Mouse (Mus musculus): Measurements from ENCODE around the gene Ly6g6c. TPM values are rescaled to one million over a fixed set of nuclear protein-coding genes. Genes with fewer than 3 reads are reported as not detected.

The Ly6g6c gene
- total RNA-seq, 2 experiments from 2014 or later = not detected

DNA sequence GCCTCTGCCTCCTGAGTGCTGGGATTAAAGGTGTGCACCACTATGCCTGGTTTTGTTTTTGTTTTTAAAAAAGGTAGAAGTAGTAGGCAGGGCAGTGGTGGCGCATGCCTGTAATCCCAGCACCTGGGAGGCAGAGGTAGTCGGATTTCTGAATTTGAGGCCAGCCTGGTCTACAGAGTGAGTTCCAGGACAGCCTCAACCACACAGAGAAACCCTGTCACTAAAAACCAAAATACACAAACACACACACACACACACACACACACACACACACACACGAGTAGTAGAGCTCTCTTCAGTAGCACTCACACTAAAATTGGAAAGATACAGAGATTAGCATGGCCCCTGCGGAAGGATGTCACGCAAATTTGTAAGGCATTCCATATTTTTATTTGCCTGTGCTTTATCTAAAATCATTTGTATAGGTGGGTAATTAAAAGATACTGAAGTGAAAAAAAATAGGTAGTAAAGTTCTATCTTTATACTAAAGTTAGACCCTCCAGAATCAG lies 16.2 kb upstream of the Ly6g6c start:
- DNase-seq (ENCODE audit: extremely low spot score in 1 of 2, low spot score in 2 of 2) = no peak
- intact Hi-C loops (cut with DNase I) = no loop called here

DNA sequence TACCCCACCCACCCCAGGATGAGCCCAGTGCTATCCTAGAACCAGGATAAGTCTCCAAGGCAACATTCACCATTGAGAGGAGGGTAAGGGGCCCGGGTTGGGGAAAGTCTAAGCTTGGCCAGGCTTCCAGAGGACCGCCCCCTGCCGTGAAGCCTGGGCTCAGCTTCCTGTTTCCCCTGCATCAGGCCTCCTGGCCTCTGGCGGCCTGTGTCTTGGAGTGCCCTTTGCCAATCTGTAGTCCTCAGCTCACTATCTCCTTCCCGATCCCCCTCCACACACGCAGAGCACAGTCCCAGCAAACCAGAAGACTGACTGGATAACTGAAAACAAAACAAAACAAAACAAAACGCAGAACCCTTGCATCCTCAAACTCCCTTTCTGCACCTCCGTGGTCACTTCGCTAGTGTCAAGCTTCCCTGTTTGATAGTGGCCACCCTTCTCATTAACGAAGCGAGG lies 15.6 kb upstream of the Ly6g6c start, which contains the start of gene Clic1:
Clic1 (plus strand) TSS at position 406 of the 456 bp plus-strand sequence.
- peak in 1 of 2 experiments; percentile 83 for DNase-seq (ENCODE audit: extremely low spot score in 1 of 2, low spot score in 2 of 2)
- intact Hi-C loops (cut with DNase I) = no loop called here

DNA sequence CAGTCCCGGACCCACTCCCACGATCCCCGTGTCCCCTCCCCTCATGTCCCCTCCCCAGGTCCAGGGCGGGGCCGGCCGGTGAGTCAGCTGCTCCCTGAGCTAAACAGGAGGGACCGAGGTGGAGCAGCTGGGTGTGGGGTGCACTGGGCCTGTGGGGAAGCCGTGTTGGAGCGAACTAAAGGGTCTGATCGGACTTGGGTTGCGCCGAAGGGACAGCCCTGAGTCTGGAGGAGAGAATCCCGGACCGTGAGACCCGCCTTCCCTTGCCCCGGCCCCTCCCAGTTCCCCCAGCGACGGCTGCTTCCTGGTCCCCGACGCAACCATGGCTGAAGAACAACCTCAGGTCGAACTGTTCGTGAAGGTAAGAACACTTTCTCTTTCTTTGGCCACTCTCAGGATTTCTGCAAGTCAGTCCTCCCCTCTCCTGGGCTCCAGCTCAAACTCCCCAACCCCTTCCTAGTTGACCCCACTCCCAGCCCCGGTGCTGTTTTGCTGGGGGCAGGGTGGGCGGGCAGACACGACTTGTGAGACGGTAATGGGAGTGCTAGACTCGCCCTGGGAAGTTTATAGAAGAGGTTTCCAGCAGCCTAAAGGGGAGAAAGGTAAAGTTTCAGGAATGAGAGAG lies 14.9 kb upstream of the Ly6g6c start:
- intact Hi-C loops (cut with DNase I) = no loop called here
- DNase-seq (ENCODE audit: extremely low spot score in 1 of 2, low spot score in 2 of 2) = peak in 1 of 2 experiments; percentile 87

DNA sequence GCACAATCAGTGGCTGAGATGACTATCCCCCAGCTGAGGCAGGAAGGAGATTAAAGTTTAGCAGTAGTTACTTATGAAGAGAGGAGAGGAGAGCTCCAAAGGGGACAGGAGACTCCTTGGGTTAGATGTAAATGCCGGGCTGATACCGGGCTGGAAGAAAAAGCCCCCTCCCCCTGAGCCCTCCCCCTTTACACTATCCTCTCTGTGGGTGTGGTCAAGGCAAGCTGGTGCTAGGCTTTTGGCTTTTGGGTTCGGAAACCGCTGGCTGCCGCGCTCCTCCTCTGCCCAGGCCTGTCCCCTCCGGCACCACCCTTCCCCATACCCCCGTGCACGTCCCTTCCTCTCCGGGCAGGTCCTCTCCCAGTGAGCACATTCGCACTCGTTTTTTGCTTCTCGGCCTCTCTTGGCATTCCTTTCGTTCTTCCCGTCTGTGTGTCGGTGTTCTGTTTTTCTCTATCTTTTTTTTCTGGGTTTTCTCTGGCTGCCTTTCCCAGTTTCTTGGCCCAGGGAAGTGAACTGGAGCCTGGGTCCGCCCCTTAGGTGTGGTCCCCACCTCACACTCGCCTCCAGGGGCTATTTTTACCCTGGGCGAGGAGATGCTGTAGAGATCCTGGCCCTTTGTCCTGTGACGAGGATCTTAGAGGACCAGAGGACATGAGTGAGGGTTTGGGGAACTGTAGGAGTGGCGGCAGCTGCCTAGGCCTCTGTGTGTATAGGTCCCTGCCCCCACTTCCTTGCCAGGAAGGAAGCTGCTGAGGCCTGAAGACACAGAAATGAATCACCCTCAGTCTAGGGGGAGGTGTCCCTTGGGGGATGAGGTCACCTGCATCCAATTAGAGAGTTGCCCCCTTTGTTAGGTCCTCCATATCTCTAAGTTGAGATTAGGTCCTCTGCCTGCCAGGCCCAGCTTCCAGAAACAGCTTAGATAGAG lies 13.8 kb upstream of the Ly6g6c start:
- peak in 1 of 2 experiments; percentile 85 for DNase-seq (ENCODE audit: extremely low spot score in 1 of 2, low spot score in 2 of 2)
- intact Hi-C loops (cut with DNase I) = no loop called here

DNA sequence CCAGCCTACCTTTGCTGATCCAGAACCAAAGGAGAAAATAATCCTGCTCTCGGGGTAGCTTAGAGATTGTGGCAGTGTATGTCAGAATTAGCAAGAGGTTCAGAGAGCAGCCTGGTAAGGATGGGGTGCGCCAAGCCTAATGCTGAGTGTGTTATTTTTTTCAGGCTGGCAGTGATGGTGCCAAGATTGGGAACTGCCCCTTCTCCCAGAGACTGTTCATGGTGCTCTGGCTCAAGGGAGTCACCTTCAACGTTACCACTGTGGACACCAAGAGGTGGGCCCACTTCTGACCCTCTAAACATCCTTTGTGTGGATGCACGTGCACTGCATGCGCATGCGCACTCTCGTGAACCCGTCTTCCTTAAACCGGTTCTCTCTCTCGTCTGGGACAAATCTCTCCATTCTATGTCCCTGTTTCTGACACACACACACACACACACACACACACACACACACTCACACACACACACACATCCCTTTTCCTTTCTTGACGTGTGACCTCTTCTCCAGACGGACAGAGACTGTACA lies 12.9 kb upstream of the Ly6g6c start:
- intact Hi-C loops (cut with DNase I) = no loop called here
- no peak for DNase-seq (ENCODE audit: extremely low spot score in 1 of 2, low spot score in 2 of 2)

DNA sequence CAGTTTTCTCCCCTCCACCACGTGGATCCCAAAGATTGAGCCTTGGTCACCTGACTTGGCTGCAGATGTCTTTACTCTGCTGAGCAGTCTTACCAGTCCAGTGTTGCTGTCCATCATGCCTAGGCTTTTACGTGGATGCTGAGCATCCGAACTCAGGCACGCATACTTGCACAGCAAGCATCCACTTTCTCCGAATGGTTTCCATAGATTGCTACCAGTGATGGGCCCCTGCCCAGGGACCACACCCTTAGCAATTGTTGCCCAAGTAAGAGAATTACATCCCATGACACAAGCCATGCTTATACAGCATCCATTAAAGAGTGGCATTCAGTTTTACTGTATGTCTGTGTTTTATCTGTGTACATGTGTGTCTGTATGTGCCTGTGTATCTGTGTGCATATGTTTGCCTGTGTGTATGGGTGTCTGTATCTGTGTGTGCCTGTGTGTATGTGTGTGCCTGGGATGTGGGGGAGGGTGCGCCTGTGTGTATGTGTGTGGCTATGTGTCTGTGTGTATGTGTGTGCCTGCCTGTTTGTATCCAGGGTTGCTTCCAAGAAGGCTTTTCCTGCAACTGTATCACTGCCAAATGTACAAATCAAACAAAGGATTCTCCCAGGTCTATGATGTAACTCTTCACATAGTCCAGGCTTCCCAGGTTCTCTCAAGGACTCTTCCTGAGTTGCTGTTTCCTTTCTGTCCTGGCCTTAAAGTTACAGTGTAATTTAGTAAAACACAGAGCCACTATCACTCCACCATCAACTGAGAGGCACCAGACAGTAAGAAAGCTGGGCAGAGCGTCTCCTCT lies 9.3 kb upstream of the Ly6g6c start:
- intact Hi-C loops (cut with DNase I) = loop anchor here (5.0 kb wide), 1 partner anchor 34 kb away; no protein-coding TSS in a partner anchor
- DNase-seq (ENCODE audit: extremely low spot score in 1 of 2, low spot score in 2 of 2) = no peak

DNA sequence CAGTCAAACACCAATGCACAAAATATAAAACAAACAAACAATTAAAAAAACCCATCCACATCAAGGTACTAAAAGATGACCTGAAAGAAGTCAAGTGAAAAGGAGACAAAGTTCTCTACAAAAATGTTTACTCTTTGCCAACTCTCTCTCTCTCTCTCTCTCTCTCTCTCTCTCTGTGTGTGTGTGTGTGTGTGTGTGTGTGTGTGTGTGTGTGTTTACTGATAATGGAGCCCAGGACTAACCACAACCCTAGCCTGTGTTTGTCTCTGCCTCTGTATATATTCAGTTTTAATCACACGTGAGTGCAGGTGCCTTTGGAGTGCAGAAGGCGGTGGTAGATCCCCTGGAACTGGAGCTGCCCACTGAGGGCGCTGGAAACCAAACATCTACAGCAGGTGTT lies 8.1 kb upstream of the Ly6g6c start:
- no peak for DNase-seq (ENCODE audit: extremely low spot score in 1 of 2, low spot score in 2 of 2)
- intact Hi-C loops (cut with DNase I) = loop anchor here (5.0 kb wide), 1 partner anchor 35 kb away; no protein-coding TSS in a partner anchor

DNA sequence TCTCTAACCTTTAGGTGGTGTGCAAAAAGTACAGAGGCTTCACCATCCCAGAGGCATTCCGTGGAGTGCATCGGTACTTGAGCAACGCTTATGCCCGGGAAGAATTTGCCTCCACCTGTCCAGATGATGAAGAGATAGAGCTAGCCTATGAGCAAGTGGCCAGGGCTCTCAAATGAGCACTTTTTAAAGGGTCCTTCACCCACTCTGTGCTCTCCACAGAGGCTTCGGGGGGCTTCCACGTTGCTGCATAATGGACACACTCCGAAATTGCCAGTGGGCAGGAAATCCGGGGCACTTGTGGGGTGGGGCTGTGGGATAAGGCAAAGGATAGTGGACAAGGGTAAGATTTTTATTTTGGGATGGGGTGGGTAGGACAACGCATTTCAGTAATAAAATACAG lies 6.9 kb upstream of the Ly6g6c start:
- DNase-seq (ENCODE audit: extremely low spot score in 1 of 2, low spot score in 2 of 2) = no peak
- intact Hi-C loops (cut with DNase I) = loop anchor here (5.0 kb wide), 1 partner anchor 36 kb away; no protein-coding TSS in a partner anchor

DNA sequence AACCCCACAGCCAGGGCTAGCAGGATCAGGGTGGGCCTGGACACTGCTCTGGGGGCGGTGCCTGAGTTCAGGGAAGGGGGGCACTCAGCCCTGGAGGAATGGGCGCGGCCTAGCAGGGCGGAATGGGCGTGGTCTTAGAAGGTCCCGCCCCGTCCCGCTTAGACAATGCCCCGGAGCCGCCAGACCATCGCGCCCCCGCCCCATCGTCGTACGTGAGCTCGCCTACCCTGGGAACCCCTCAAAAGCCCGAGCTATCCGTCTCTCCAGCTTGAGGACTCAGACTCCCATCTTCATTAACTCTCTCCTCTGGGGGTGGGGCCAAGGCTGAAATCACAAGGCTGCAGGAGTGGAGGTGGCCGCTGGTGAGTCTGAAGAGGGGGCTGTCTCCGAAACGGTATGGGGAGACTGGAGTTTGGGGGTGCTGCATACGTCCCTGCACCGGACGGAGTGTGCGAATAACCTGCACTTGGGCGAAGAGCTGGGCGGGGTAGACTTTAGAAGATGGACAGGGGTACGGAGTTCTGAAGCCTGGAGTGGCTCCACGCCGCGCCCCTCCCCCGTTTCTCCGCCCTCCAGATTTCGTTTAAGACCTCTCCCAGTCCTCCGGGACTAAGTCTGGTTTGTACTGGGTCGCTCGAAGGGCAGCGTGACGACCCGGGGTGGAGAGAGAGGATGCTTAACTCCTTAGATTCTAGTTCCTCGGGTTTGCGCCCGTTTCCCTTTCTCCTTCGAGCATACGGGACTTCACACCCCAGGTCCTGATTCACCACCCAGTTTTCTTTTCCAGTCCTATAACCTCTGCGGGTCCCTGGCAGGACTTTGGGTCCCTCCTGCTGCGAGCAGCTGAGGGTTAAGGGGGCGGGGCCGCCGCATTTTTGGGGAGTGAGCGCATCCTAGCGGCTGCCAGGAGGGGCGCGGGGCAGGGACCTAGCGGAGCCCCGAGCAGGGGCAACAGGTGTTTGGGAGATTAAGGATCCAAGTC lies 6.0 kb upstream of the Ly6g6c start, which contains the start of gene Ddah2:
Ddah2 (plus strand) TSS at position 125 of the 982 bp plus-strand sequence.
- intact Hi-C loops (cut with DNase I) = loop anchor here (5.0 kb wide), 1 partner anchor 37 kb away; no protein-coding TSS in a partner anchor
- DNase-seq (ENCODE audit: extremely low spot score in 1 of 2, low spot score in 2 of 2) = peak; percentile 74 to 94

DNA sequence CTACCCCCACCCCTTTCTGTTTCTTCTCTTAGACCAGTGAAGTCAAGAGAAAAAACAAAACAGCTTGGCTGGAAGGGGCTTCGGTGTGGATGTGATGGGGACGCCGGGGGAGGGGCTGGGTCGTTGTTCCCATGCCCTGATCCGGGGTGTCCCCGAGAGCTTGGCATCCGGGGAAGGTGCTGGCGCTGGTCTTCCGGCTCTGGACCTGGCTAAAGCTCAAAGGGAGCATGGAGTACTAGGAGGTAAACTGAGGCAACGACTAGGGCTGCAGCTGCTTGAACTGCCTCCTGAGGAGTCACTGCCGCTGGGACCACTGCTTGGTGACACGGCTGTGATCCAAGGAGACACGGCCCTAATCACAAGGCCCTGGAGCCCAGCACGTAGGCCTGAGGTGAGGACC lies 5.1 kb upstream of the Ly6g6c start:
- intact Hi-C loops (cut with DNase I) = no loop called here
- no peak for DNase-seq (ENCODE audit: extremely low spot score in 1 of 2, low spot score in 2 of 2)

DNA sequence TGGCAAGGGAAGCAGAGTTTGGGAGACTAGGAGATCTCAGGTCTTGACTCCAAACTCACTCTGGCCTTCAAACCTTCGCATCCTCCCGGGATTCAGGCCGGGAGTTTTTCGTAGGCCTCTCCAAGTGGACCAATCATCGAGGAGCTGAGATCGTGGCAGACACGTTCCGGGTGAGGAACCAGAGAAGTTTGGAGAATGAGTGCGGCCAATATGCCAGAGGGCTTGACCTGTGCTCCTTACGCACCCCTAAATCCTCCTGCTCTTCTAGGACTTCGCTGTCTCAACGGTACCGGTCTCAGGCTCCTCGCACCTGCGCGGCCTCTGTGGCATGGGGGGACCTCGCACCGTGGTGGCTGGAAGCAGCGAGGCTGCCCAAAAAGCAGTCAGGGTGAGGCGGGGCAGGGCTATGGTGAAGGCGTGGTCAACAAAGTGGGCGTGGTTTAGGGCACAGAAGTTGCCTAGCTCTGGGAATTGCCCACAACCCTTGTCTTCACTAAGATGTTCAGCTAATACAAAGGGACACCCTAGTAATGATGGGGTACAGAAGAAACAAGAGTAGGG lies 4.4 kb upstream of the Ly6g6c start:
- intact Hi-C loops (cut with DNase I) = no loop called here
- no peak for DNase-seq (ENCODE audit: extremely low spot score in 1 of 2, low spot score in 2 of 2)

DNA sequence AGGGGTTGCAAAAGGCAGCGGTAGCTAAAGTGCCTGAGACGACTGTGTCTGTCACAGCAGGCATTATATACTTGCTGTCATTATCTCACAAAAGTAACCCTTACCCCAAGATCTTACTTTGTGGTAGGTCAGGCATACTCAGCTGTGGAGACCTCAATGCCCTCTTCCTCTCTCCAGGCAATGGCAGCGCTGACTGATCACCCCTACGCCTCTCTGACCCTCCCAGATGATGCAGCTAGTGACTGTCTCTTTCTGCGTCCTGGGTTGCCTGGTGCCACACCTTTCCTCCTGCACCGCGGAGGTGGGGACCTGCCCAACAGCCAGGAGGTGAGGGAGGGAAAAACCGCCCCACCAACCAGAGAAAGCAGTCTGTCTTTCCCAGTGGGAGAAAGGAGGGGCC lies 3.9 kb upstream of the Ly6g6c start:
- intact Hi-C loops (cut with DNase I) = no loop called here
- DNase-seq (ENCODE audit: extremely low spot score in 1 of 2, low spot score in 2 of 2) = no peak

DNA sequence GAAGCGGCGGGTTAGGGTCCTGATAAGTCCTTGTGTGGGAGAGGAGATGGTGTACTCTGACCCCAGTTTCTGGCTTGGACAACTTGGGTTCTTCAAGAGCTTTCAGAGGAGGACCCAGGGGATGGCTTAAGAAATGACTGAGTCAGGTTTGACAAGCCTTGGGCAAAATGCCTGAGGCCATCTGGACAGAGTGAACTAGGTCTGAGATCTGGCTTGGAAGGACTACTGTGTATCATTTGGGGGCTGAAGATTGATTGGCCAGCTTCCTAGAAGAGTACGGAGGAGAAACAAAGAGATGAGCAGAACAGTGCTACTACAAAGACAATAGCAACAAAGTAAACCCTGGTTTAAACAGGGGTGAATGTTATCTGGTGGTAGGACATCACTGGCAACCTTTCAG lies 1.7 kb upstream of the Ly6g6c start:
- no peak for DNase-seq (ENCODE audit: extremely low spot score in 1 of 2, low spot score in 2 of 2)
- intact Hi-C loops (cut with DNase I) = no loop called here

DNA sequence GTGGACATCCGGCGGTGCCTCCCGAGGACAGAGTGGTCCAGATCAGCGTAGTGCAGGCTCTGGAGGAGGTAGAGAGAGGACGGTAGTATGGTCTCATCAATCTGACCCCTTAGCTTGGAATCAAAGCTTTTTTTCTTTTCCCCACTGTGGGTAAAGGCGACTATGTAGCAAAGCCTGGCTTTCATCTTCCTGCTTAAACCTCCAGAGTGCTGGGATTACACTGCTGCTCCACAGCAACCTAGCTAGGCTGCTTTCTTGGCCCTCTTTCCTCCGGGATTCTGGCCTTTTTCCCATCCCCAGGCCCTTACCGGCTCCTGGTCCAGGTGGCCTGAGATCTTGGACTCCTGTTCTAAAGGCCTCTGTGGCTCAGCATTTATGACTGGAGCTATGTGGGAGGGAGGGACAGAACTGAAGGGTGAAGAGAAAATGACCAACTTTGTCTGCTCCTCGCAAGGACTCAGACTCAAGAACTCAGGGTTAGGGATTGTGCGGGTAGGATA lies 760 bp upstream of the Ly6g6c start:
- intact Hi-C loops (cut with DNase I) = no loop called here

DNA sequence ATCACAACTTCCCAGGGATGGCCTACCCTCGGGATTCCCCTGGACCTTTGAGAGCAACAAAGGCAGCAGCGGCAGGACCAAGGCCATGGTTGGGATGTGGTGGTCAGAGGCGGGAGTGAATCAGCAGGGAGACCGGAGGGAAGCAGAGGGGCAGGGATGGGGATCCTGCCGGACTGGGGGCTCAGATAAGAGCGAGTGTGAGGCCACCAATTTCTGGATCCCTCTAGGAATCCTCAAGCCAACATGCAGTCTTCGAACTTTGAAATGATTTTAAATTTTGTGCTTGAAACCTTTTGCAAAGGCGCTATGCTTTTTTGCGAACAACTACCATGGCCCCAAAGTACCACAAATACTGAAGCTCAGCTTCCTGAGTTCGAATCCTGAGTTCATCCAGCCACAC lies 896 bp downstream of the Ly6g6c start, which contains the start of gene Mpig6b:
Mpig6b (minus strand) TSS at position 101 of the 400 bp plus-strand sequence.
- intact Hi-C loops (cut with DNase I) = no loop called here
- no peak for DNase-seq (ENCODE audit: extremely low spot score in 1 of 2, low spot score in 2 of 2)

More for the DNA sequence above, 760 bp upstream of the Ly6g6c start:
- no peak for DNase-seq (ENCODE audit: extremely low spot score in 1 of 2, low spot score in 2 of 2)

DNA sequence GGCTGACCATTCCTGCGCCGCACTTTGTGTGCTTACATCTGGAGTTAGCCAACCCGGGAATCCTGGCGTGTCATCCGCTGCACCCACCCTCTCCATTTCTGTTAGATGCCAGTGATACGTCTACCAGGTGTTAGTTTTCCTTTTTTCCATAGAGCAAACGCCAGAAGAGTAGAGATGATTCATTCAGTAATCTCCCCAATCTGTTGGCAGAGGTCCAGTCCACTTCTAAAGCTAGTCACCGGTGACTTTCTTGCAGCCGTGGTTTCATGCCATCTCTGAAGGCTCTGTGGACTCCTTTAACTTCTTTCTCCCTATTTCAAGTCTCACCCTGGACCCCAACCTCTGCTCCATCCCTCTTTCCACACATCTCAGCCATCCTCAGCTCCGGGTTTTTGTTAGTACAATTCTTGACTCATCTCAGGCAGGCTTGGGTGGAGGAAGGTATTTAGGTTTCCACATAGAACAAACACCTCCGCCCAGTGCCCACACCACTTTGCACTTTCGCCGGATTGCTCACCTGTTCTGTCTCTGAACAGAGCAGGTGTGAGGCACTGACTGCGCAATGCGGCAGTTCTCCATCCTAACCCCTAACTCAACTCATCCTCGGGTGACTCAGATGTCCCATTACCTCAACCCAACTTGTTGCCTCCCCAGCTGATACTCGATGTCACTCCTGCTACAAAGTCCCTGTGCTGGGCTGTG lies 3.2 kb downstream of the Ly6g6c start:
- intact Hi-C loops (cut with DNase I) = no loop called here
- no peak for DNase-seq (ENCODE audit: extremely low spot score in 1 of 2, low spot score in 2 of 2)

Data from left cerebral cortex, postnatal 10 days (tissue).